Mouse (Mus musculus) kidney, postnatal 0 days (tissue): ENCODE data around the gene Uchl1. TPM values are rescaled to one million over a fixed set of nuclear protein-coding genes. Genes with fewer than 3 reads are reported as not detected.

ENCODE experiments used
- ATAC-seq: fragments of 200-750 bp; cut with Nextera tagmentation; replicated peaks from 2 replicates; pipeline ENCODE4 v1.8.0; 2017; ENCODE audit warnings: low read depth, moderate number of reproducible peaks, moderate TSS enrichment, moderate library complexity; ENCODE audit not compliant: low FRiP score
- DNase-seq: peaks from one replicate; pipeline ENCODE4 v3.0.0-alpha.2; 2016; ENCODE audit warnings: low spot score
- H3K27ac ChIP-seq: fragments of 300-500 bp; sonication (generic); 2 replicates; pipeline ENCODE4 v1.5.1; 2014; ENCODE audit warnings: mild to moderate bottlenecking
- H3K27me3 ChIP-seq: fragments of 300-500 bp; sonication (generic); 2 replicates; pipeline ENCODE4 v1.6.1; 2014; ENCODE audit warnings: low read length, mixed read lengths; ENCODE audit not compliant: insufficient read depth
- H3K36me3 ChIP-seq: fragments of 300-500 bp; sonication (generic); 2 replicates; pipeline ENCODE4 v1.6.1; 2014; ENCODE audit warnings: low read length, mixed read lengths; ENCODE audit not compliant: insufficient read depth
- H3K4me1 ChIP-seq: fragments of 300-500 bp; sonication (generic); replicated peaks from 2 replicates; pipeline ENCODE4 v1.6.1; 2014; ENCODE audit warnings: antibody characterized with exemption, low read length, mixed read lengths; ENCODE audit not compliant: insufficient read depth
- H3K4me2 ChIP-seq: fragments of 300-500 bp; sonication (generic); 2 replicates; pipeline ENCODE4 v1.6.1; 2014; ENCODE audit warnings: mild to moderate bottlenecking, low read length, moderate library complexity, mixed read lengths
- H3K4me3 ChIP-seq: fragments of 300-500 bp; sonication (generic); replicated peaks from 2 replicates; pipeline ENCODE4 v1.5.1; 2014; ENCODE audit warnings: low read depth, low read length
- H3K9ac ChIP-seq: fragments of 300-500 bp; sonication (generic); 2 replicates; pipeline ENCODE4 v1.6.1; 2014; ENCODE audit warnings: low read depth, low read length
- H3K9me3 ChIP-seq: fragments of 300-500 bp; sonication (generic); replicated peaks from 2 replicates; pipeline ENCODE4 v1.6.1; 2016; ENCODE audit warnings: low read length, inconsistent platforms, mixed read lengths
- CTCF ChIP-seq: IDR thresholded peaks from 2 replicates; pipeline ENCODE4 v1.5.1; 2016; ENCODE audit warnings: antibody characterized with exemption, low read depth, mild to moderate bottlenecking, moderate library complexity
- WGBS: fragments of 180-500 bp; shearing (Covaris S2); extraction: QIAGEN DNeasy Blood & Tissue Kit; methylation state at CpG from one replicate; pipeline ENCODE4 v1.1.7; 2014; 5-methylcytosine and 5-hydroxymethylcytosine counted together
- polyA plus RNA-seq: library from polyadenylated mRNA; unstranded; fragments of >200 nt; fragmentation: Nextera tagmentation; extraction: Ambion mirVana; gene quantifications from 2 replicates; pipeline ENCODE4 v1.2.1, GENCODE M21; 2015

Uchl1 gene
- polyA plus RNA-seq, 1 experiment from 2014 or later: 63.3 TPM

- no peak overlapping the region for H3K4me3 ChIP-seq
- no peak for ATAC-seq
These were observed 24.0 kb downstream of the Uchl1 start for GRCm38 (mm10) chr5:66699911-66700310.

DNA sequence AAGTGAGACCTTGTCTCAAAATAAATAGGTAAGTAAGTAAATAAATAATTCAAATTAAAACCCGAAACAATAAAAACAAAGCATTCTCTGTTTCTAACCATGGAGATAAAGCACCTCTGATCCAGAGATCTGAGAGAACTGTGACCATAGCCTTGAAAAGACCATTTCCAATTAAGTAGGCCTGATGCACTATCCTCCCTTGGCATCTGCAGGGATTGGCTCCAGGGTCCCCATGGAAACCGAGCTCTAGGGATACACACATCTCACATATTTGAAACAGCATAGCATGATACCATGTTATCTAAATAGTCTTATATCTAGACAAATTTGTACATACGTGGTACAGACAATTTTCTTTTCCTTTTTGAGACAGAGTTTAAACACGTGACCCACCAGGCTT, 26.1 kb downstream of the Uchl1 start:
- no peak overlapping the region for H3K4me2 ChIP-seq
- ATAC-seq: no peak
- H3K36me3 ChIP-seq: no peaks in the 10 kb centered on the region
- H3K4me1 ChIP-seq: no peaks in the 10 kb centered on the region
- H3K27ac ChIP-seq: no peak overlapping the region
- H3K9me3 ChIP-seq: no peaks in the 10 kb centered on the region
- H3K4me3 ChIP-seq: no peak overlapping the region
- H3K27me3 ChIP-seq: no peaks in the 10 kb centered on the region
- DNase-seq: no peak
- TF ChIP-seq CTCF: no peak
- 91% methylated on average over 4 of the region's 4 CpGs for WGBS
- no peak overlapping the region for H3K9ac ChIP-seq

More at GRCm38 (mm10) chr5:66699911-66700310, 24.0 kb downstream of the Uchl1 start:
- Histone ChIP-seq H3K4me1 (no peaks in the 10 kb centered on the region), H3K9me3 (no peaks in the 10 kb centered on the region), H3K36me3 (no peaks in the 10 kb centered on the region), H3K27me3 (no peaks in the 10 kb centered on the region; the same call in 1 of the 2 replicates), H3K27ac (no peak overlapping the region), H3K9ac (no peak overlapping the region), H3K4me2 (no peak overlapping the region)
- TF ChIP-seq CTCF: no peak
- WGBS: 52% methylated on average over 6 of the region's 6 CpGs
- DNase-seq: no peak

DNA sequence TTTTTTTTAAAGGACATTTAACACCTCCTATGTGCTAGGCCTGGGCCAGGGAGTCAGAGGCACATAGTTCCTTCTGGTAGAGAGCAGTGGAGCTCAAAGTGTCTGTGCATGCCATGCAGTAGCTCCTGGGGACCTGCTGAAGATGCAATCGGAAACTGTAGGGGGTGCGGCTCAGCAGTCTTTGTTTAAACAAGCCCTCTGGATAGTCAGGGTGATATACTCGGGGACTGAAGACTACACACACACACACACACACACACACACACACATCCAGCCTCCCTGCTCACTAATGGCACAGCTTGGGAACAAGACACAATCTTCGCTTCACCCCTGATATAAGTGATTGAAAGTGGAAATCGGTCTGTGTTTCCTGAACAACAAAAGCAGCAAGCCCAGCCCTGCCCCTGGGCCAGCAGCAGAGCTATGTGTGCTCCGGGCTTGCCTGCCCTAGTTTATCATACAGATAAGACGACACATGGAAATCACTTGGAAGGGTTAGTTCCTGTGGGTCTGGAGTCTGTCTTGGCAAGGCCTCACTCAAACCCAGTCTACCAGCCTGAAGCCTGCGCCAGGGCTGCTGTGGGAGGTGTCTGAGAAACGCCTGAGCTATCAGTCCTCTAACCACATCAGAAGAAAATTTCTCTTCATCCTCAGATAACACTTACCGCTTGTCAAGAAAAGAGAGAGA, 27.6 kb downstream of the Uchl1 start:
- DNase-seq (peak; percentile 37), ATAC-seq (no peak)
- Histone ChIP-seq H3K36me3 (no peaks in the 10 kb centered on the region), H3K9ac (no peak overlapping the region), H3K4me3 (no peak overlapping the region), H3K4me1 (no peaks in the 10 kb centered on the region), H3K9me3 (no peaks in the 10 kb centered on the region), H3K27me3 (no peaks in the 10 kb centered on the region), H3K4me2 (no peak overlapping the region), H3K27ac (no peak overlapping the region)
- WGBS: 44% methylated on average over 10 of the region's 10 CpGs
- TF ChIP-seq CTCF: peak; percentile 12; the same call in 1 of the 2 replicates

- WGBS: 83% methylated on average over 5 of the region's 5 CpGs
These were observed 32.0 kb downstream of the Uchl1 start for GRCm38 (mm10) chr5:66707859-66708258.

DNA sequence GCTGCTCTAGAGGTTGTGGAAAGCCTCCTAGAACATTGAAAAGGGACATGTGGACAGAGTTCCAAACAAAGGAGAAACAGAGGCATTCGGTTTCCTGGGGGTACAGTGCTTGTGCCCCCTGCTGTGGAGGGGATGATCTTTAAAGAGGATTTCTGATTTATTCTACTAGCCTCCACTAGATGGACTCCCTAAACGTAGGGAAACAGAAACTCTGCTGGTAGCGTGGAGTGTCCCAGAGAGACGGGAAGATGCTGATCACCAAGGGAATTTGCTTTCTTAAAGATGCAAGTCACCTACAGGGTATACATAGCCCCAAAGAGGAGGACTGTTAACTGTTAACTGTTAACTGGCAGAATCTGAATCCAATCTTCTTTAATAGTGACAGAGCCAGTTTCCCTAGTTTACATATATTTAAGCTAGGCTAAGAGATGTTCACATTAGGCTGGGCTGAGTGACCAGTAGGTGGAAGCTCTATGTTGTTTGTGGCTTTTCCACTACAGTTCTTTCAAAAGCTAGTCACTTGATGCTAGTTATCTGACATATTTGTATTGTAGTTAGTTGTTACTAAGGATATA, 34.6 kb downstream of the Uchl1 start:
- no peak overlapping the region for H3K27ac ChIP-seq
- DNase-seq: peak; percentile 78

More at GRCm38 (mm10) chr5:66707859-66708258, 32.0 kb downstream of the Uchl1 start:
- H3K27me3 ChIP-seq: no peaks in the 10 kb centered on the region
- H3K4me2 ChIP-seq: no peak overlapping the region
- no peaks in the 10 kb centered on the region for H3K4me1 ChIP-seq
- no peaks in the 10 kb centered on the region for H3K36me3 ChIP-seq
- H3K9ac ChIP-seq: no peak overlapping the region
- no peak overlapping the region for H3K27ac ChIP-seq
- DNase-seq: no peak
- no peak for ATAC-seq
- no peak for TF ChIP-seq CTCF
- no peaks in the 10 kb centered on the region for H3K9me3 ChIP-seq
- H3K4me3 ChIP-seq: no peak overlapping the region

GRCm38 (mm10) chr5:66712801-66713200, 36.9 kb downstream of the Uchl1 start:
- Histone ChIP-seq H3K4me1 (no peaks in the 10 kb centered on the region), H3K9me3 (no peaks in the 10 kb centered on the region), H3K4me3 (no peak overlapping the region), H3K9ac (no peak overlapping the region), H3K27me3 (no peaks in the 10 kb centered on the region), H3K36me3 (no peaks in the 10 kb centered on the region), H3K27ac (no peak overlapping the region), H3K4me2 (no peak overlapping the region)
- DNase-seq: no peak
- 62% methylated on average over 6 of the region's 6 CpGs for WGBS
- ATAC-seq: no peak
- no peak for TF ChIP-seq CTCF

More for the DNA sequence above, 34.6 kb downstream of the Uchl1 start:
- WGBS: 11% methylated on average over 4 of the region's 4 CpGs
- no peak overlapping the region for H3K9ac ChIP-seq
- peak; percentile 73 for TF ChIP-seq CTCF
- no peaks in the 10 kb centered on the region for H3K4me1 ChIP-seq
- no peaks in the 10 kb centered on the region for H3K27me3 ChIP-seq
- ATAC-seq: no peak
- H3K9me3 ChIP-seq: no peaks in the 10 kb centered on the region
- no peaks in the 10 kb centered on the region for H3K36me3 ChIP-seq
- H3K4me3 ChIP-seq: no peak overlapping the region
- H3K4me2 ChIP-seq: no peak overlapping the region
